ENCODE assay signal across 9 mouse cellular contexts in the genomic region with DNA sequence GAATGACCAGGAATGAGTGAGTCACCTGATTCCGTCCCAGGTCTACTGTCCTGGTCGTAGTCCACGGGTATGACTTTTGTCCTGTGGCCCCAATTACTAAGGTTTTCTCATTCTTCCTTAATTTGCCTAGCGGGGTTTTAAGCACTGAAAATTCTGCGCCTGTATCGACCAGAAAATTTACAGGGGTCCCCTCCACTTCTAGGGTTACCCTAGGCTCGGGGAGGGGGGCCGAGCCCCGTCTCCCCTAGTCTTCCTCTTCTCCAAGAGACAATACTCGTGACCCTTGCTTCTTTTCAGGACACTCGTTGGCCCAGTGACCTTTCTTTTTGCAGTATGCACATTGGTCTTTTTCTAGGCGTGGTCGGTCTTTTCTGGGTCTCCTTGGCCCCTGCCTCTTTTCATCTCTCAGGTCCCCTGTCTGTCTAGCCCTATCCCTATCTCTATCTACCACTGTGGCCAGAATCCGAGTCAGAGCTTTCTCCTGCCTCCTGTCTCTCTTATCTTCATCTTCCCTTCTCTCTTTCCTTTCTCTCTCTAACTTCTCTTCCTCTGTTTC.
A peak's percentile ranks its signal among the peaks of the same experiment; 100 is the strongest.
DNase-seq lines count a peak whose midpoint lies in the region; ATAC-seq and TF ChIP-seq lines count a peak whose summit lies in the region.
"Had no signal": no experiment of that assay in that cellular context is flagged by ENCODE, and none has a peak within 500 bp of the region (broad histone marks: within the 10 kb centered on the region; RNA-seq: fewer than 3 reads in every experiment).

No protein-coding gene starts in this region.

- no peak overlapping the region for H3K4me2 ChIP-seq in intestine, embryonic 16.5 days (ENCODE audit: low read depth, low read length)
- no peak overlapping the region for H3K4me2 ChIP-seq in intestine, embryonic 15.5 days (replicated peaks)
- no peak overlapping the region for H3K4me2 ChIP-seq in hindbrain, postnatal 0 days (ENCODE audit: low read depth, low read length)

- no peak overlapping the region for H3K4me3 ChIP-seq in intestine, embryonic 16.5 days (ENCODE audit: low read length)
- no peak overlapping the region for H3K4me3 ChIP-seq in intestine, embryonic 15.5 days (replicated peaks)
- H3K4me3 ChIP-seq in hindbrain, postnatal 0 days (ENCODE audit: low read length): 0 out of 2 replicates have a peak overlapping the region, but pooled peaks have one; percentile 0
- H3K4me3 ChIP-seq: heart, adult 2 months had no signal

- H3K36me3 ChIP-seq in intestine, embryonic 16.5 days (ENCODE audit: control insufficient read depth, insufficient read depth, low read length): peaks cover 29% of the 10 kb centered on the region
- peaks cover 22% of the 10 kb centered on the region for H3K36me3 ChIP-seq in intestine, embryonic 15.5 days
- no peaks in the 10 kb centered on the region for H3K36me3 ChIP-seq in hindbrain, postnatal 0 days (ENCODE audit: insufficient read depth, low read length)

- no peak overlapping the region for H3K27ac ChIP-seq in intestine, embryonic 16.5 days (ENCODE audit: low read length)
- no peak overlapping the region for H3K27ac ChIP-seq in intestine, embryonic 15.5 days
- H3K27ac ChIP-seq in hindbrain, postnatal 0 days: no peak overlapping the region
- H3K27ac ChIP-seq: heart, adult 2 months had no signal

- TF ChIP-seq CTCF in hindbrain, postnatal 0 days (IDR thresholded peaks at IDR 0.05; ENCODE audit: low read depth): no peak

- peak; percentile 17; the same call in 1 of the 2 replicates for ATAC-seq in intestine, embryonic 16.5 days
- ATAC-seq in intestine, embryonic 15.5 days: no peak
- ATAC-seq in hindbrain, postnatal 0 days: no peak
- no peak for ATAC-seq in inflammation-experienced regulatory T-cells, adult 6 months

- 69% methylated on average over 14 of the region's 14 CpGs for WGBS in intestine, embryonic 16.5 days
- WGBS in intestine, embryonic 15.5 days: 69% methylated on average over 14 of the region's 14 CpGs
- 71% methylated on average over 14 of the region's 14 CpGs for WGBS in hindbrain, postnatal 0 days

- H3K9ac ChIP-seq in intestine, embryonic 16.5 days (ENCODE audit: low read depth, low read length): no peak overlapping the region
- H3K9ac ChIP-seq in intestine, embryonic 15.5 days: no peak overlapping the region
- no peak overlapping the region for H3K9ac ChIP-seq in hindbrain, postnatal 0 days (replicated peaks; ENCODE audit: low read length)

- H3K27me3 ChIP-seq in intestine, embryonic 16.5 days (replicated peaks; ENCODE audit: control insufficient read depth, insufficient read depth, low read length): 0 out of 2 replicates have a peak, but pooled peaks cover 2% of the 10 kb centered on the region
- H3K27me3 ChIP-seq in intestine, embryonic 15.5 days (replicated peaks): 0 out of 2 replicates have a peak, but pooled peaks cover 3% of the 10 kb centered on the region
- H3K27me3 ChIP-seq in hindbrain, postnatal 0 days (ENCODE audit: insufficient read depth, low read length): no peaks in the 10 kb centered on the region

- H3K4me1 ChIP-seq in intestine, embryonic 16.5 days (ENCODE audit: control insufficient read depth, insufficient read depth, low read length): no peaks in the 10 kb centered on the region
- no peaks in the 10 kb centered on the region for H3K4me1 ChIP-seq in intestine, embryonic 15.5 days (replicated peaks)
- H3K4me1 ChIP-seq in hindbrain, postnatal 0 days (ENCODE audit: insufficient read depth, low read length): no peaks in the 10 kb centered on the region

- DNase-seq in urinary bladder, postnatal 14 days (ENCODE audit: low spot score): peak; percentile 2
- DNase-seq in urinary bladder, adult 2 months (ENCODE audit: low spot score): no peak
- DNase-seq in hindbrain, postnatal 0 days (ENCODE audit: low spot score): peak; percentile 1
- peak; percentile 17 for DNase-seq in yolk sac, embryonic 10.5 days (ENCODE audit: low spot score)
- no peak for DNase-seq in left cerebral cortex, adult 11 months (ENCODE audit: low spot score)

- H3K9me3 ChIP-seq in intestine, embryonic 16.5 days (ENCODE audit: control insufficient read depth, low read length): peaks cover 67% of the 10 kb centered on the region
- H3K9me3 ChIP-seq in intestine, embryonic 15.5 days: peaks cover 62% of the 10 kb centered on the region
- peaks cover 71% of the 10 kb centered on the region for H3K9me3 ChIP-seq in hindbrain, postnatal 0 days (ENCODE audit: low read length)

Comparison
In these comparisons a context has a peak if more than half of its experiments do, and no peak if none do; other contexts are left out.
1. DNase-seq: peak in urinary bladder, postnatal 14 days (single experiment), hindbrain, postnatal 0 days (single experiment) and yolk sac, embryonic 10.5 days (single experiment); none in urinary bladder, adult 2 months (single experiment) and left cerebral cortex, adult 11 months (single experiment).